Mouse (Mus musculus) forebrain, embryonic 14.5 days (tissue): Measurements from ENCODE around the gene Ppp1r13b. TPM values are rescaled to one million over a fixed set of nuclear protein-coding genes. Genes with fewer than 3 reads are reported as not detected.

Experiments used
- ATAC-seq: fragments of 200-750 bp; cut with Nextera tagmentation; 2 replicates; pipeline ENCODE4 v1.8.0; 2017; ENCODE audit warnings: mild to moderate bottlenecking, moderate library complexity
- DNase-seq: peaks from one replicate; pipeline ENCODE4 v3.0.0-alpha.2; 2015; ENCODE audit warnings: low spot score
- H3K27ac ChIP-seq: fragments of 300-500 bp; sonication (generic); 2 replicates; pipeline ENCODE4 v1.5.1; 2014; ENCODE audit warnings: low read depth, mild to moderate bottlenecking, control low read depth, low read length, moderate library complexity
- H3K27me3 ChIP-seq: fragments of 300-500 bp; sonication (generic); replicated peaks from 2 replicates; pipeline ENCODE4 v1.6.1; 2014; ENCODE audit warnings: low read length, control low read depth, mixed read lengths; ENCODE audit not compliant: control insufficient read depth, insufficient read depth
- H3K36me3 ChIP-seq: fragments of 300-500 bp; sonication (generic); 2 replicates; pipeline ENCODE4 v1.6.1; 2014; ENCODE audit warnings: low read length, control low read depth; ENCODE audit not compliant: control insufficient read depth, insufficient read depth
- H3K4me1 ChIP-seq: fragments of 300-500 bp; sonication (generic); 2 replicates; pipeline ENCODE4 v1.6.1; 2014; ENCODE audit warnings: antibody characterized with exemption, low read length, control low read depth; ENCODE audit not compliant: control insufficient read depth, insufficient read depth
- H3K4me2 ChIP-seq: fragments of 300-500 bp; sonication (generic); 2 replicates; pipeline ENCODE4 v1.6.1; 2014; ENCODE audit warnings: mild to moderate bottlenecking, control low read depth, low read length
- H3K4me3 ChIP-seq: fragments of 300-500 bp; sonication (generic); 2 replicates; pipeline ENCODE4 v1.5.1; 2014; ENCODE audit warnings: low read depth, low read length, control low read depth
- H3K9ac ChIP-seq: fragments of 300-500 bp; sonication (generic); 2 replicates; pipeline ENCODE4 v1.6.1; 2014; ENCODE audit warnings: mild to moderate bottlenecking, low read length, control low read depth, moderate library complexity
- H3K9me3 ChIP-seq: fragments of 300-500 bp; sonication (generic); replicated peaks from 2 replicates; pipeline ENCODE4 v1.6.1; 2016; ENCODE audit warnings: low read length, control low read depth, mixed read lengths; ENCODE audit not compliant: control insufficient read depth
- WGBS: fragments of 180-500 bp; shearing (Covaris S2); extraction: QIAGEN DNeasy Blood & Tissue Kit; methylation state at CpG from one replicate; pipeline ENCODE4 v1.1.7; 2014; 5-methylcytosine and 5-hydroxymethylcytosine counted together
- polyA plus RNA-seq: library from polyadenylated mRNA; unstranded; fragments of >200 nt; fragmentation: Nextera tagmentation; extraction: Ambion mirVana; gene quantifications from 2 replicates; pipeline ENCODE4 v1.2.1, GENCODE M21; 2014

Gene Ppp1r13b
- polyA plus RNA-seq, 1 experiment from 2014 or later = 12.5 TPM

GRCm38 (mm10) chr12:111803538-111803937 lies 104.4 kb downstream of the Ppp1r13b start:
- Histone ChIP-seq H3K9ac (no peak overlapping the region), H3K27ac (no peak overlapping the region), H3K4me1 (no peaks in the 10 kb centered on the region), H3K4me2 (no peak overlapping the region), H3K4me3 (no peak overlapping the region), H3K36me3 (peaks cover 87% of the 10 kb centered on the region), H3K9me3 (no peaks in the 10 kb centered on the region), H3K27me3 (no peaks in the 10 kb centered on the region)
- 87% methylated on average over 5 of the region's 5 CpGs for WGBS
- DNase-seq = no peak
- ATAC-seq = no peak

- ATAC-seq = no peak
- H3K36me3 ChIP-seq = peaks cover 85% of the 10 kb centered on the region
These were observed 107.3 kb downstream of the Ppp1r13b start for GRCm38 (mm10) chr12:111800459-111801183.

GRCm38 (mm10) chr12:111798493-111798892 lies 109.4 kb downstream of the Ppp1r13b start:
- H3K27me3 ChIP-seq = no peaks in the 10 kb centered on the region
- H3K4me3 ChIP-seq = no peak overlapping the region
- H3K36me3 ChIP-seq = peaks cover 87% of the 10 kb centered on the region
- ATAC-seq = no peak
- DNase-seq = no peak
- H3K27ac ChIP-seq = no peak overlapping the region
- WGBS = 94% methylated on average over 13 of the region's 13 CpGs
- H3K4me1 ChIP-seq = no peaks in the 10 kb centered on the region
- H3K4me2 ChIP-seq = no peak overlapping the region
- H3K9me3 ChIP-seq = no peaks in the 10 kb centered on the region
- H3K9ac ChIP-seq = no peak overlapping the region

More at GRCm38 (mm10) chr12:111800459-111801183, 107.3 kb downstream of the Ppp1r13b start:
- no peak for DNase-seq
- H3K4me1 ChIP-seq = no peaks in the 10 kb centered on the region
- H3K4me2 ChIP-seq = no peak overlapping the region
- H3K4me3 ChIP-seq = no peak overlapping the region
- no peaks in the 10 kb centered on the region for H3K9me3 ChIP-seq
- H3K27me3 ChIP-seq = no peaks in the 10 kb centered on the region
- no peak overlapping the region for H3K9ac ChIP-seq
- H3K27ac ChIP-seq = no peak overlapping the region
- WGBS = 89% methylated on average over 10 of the region's 10 CpGs

GRCm38 (mm10) chr12:111797251-111797650 lies 110.7 kb downstream of the Ppp1r13b start:
- no peak for ATAC-seq
- Histone ChIP-seq H3K4me1 (no peaks in the 10 kb centered on the region), H3K27me3 (no peaks in the 10 kb centered on the region), H3K9me3 (no peaks in the 10 kb centered on the region), H3K36me3 (peaks cover 87% of the 10 kb centered on the region), H3K27ac (no peak overlapping the region), H3K4me3 (no peak overlapping the region), H3K4me2 (no peak overlapping the region), H3K9ac (no peak overlapping the region)
- no peak for DNase-seq
- WGBS = 85% methylated on average over 8 of the region's 8 CpGs

- H3K4me2 ChIP-seq = no peak overlapping the region
- DNase-seq = no peak
- no peak overlapping the region for H3K27ac ChIP-seq
- H3K9ac ChIP-seq = no peak overlapping the region
- 89% methylated on average over 28 of the region's 28 CpGs for WGBS
- no peaks in the 10 kb centered on the region for H3K9me3 ChIP-seq
- peaks cover 90% of the 10 kb centered on the region for H3K36me3 ChIP-seq
- H3K4me1 ChIP-seq = peaks cover 3% of the 10 kb centered on the region; the same call in 1 of the 2 replicates
- no peaks in the 10 kb centered on the region for H3K27me3 ChIP-seq
- no peak overlapping the region for H3K4me3 ChIP-seq
- no peak for ATAC-seq
These were observed 112.6 kb downstream of the Ppp1r13b start for GRCm38 (mm10) chr12:111795180-111795895.

GRCm38 (mm10) chr12:111794526-111795179 lies 113.3 kb downstream of the Ppp1r13b start:
- DNase-seq (no peak), ATAC-seq (no peak)
- no peak overlapping the region for H3K4me3 ChIP-seq
- H3K27ac ChIP-seq = no peak overlapping the region
- H3K9ac ChIP-seq = no peak overlapping the region
- no peak overlapping the region for H3K4me2 ChIP-seq
- peaks cover 3% of the 10 kb centered on the region; the same call in 1 of the 2 replicates for H3K4me1 ChIP-seq
- no peaks in the 10 kb centered on the region for H3K27me3 ChIP-seq
- H3K9me3 ChIP-seq = no peaks in the 10 kb centered on the region
- WGBS = 95% methylated on average over 18 of the region's 18 CpGs
- H3K36me3 ChIP-seq = peaks cover 94% of the 10 kb centered on the region

- Histone ChIP-seq H3K36me3 (peaks cover 96% of the 10 kb centered on the region), H3K4me1 (peaks cover 3% of the 10 kb centered on the region; the same call in 1 of the 2 replicates), H3K27ac (no peak overlapping the region), H3K4me2 (no peak overlapping the region), H3K4me3 (no peak overlapping the region), H3K9ac (no peak overlapping the region), H3K27me3 (no peaks in the 10 kb centered on the region), H3K9me3 (no peaks in the 10 kb centered on the region)
- 86% methylated on average over 22 of the region's 22 CpGs for WGBS
- ATAC-seq (no peak), DNase-seq (no peak)
These were observed 113.8 kb downstream of the Ppp1r13b start for GRCm38 (mm10) chr12:111794102-111794501.

GRCm38 (mm10) chr12:111791474-111792104 lies 116.3 kb downstream of the Ppp1r13b start:
- ATAC-seq (peak; percentile 29; the same call in 1 of the 2 replicates), DNase-seq (peak; percentile 37)
- Histone ChIP-seq H3K9me3 (no peaks in the 10 kb centered on the region), H3K4me1 (peaks cover 3% of the 10 kb centered on the region; the same call in 1 of the 2 replicates), H3K27ac (peak overlapping the region; percentile 76), H3K9ac (no peak overlapping the region), H3K27me3 (no peaks in the 10 kb centered on the region), H3K4me3 (no peak overlapping the region), H3K36me3 (peaks cover 100% of the 10 kb centered on the region), H3K4me2 (no peak overlapping the region)
- 86% methylated on average over 13 of the region's 13 CpGs for WGBS
